Mouse (Mus musculus) cerebral cortex, adult 2 months (tissue): ENCODE measurements around the gene Olfr655.

Experiments
- WGBS: fragments of 180-500 bp; shearing (Covaris S2); methylation state at CpG from one replicate; pipeline ENCODE4 v1.1.7; 2018; 5-methylcytosine and 5-hydroxymethylcytosine counted together

Olfr655 gene

DNA sequence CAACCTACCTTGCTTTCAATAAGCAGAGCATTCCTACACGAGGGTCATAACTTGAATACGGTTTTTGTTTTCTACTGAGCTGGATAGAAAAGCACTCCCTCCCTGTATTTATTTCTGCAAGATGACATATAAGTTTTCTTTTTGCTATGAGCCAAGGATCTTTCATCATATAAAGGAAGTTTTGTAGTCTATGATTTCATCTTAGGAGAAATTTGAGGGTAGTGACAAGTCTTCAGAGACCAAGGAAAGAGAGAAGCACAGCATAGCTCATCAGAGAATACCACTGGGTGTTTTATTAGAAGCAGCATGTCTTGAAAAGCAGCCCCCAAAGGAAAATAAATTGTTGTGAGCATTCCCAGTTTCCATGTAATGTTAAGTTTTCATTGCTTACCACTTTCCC, at the start of gene Olfr655:
Gene Olfr655, minus strand, starts transcription at position 101 of the 400 bp plus-strand sequence.
- 82% methylated on average over 2 of the region's 2 CpGs for WGBS

DNA sequence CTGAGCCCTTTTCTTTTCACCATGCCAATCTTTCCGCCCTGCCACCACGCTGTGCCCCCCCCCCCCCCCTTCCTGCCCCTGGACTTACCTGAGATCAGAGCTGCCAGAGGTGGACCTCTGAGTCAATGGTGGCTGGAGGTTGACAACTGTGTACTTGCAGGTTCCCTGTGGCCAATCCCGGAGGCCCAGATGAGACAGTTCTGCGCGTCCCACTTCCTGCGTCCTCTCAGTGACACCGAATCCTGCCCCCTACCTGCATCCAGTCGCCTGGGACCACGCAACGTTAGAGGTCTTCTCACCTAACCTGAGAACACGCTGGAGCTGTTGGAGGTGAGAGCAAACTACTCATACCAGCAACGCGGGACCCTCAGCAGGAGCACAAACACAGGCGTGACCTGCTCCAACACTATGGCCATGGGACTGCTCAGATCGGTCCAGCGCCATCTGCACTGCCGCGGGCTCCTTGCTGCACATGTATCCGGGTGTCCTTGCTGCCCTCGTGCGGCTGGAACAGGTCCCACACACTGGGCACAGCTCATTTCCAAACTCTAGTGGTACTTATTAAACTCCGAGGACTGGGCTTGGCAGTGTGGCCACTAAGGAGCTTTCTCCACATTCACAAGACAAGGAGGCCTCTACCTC, 45.4 kb upstream of the Olfr655 start, which contains the start of gene Olfr658:
Gene Olfr658, minus strand, starts transcription at position 465 of the 642 bp plus-strand sequence.
- WGBS, result 26% methylated on average over 22 of the region's 22 CpGs

DNA sequence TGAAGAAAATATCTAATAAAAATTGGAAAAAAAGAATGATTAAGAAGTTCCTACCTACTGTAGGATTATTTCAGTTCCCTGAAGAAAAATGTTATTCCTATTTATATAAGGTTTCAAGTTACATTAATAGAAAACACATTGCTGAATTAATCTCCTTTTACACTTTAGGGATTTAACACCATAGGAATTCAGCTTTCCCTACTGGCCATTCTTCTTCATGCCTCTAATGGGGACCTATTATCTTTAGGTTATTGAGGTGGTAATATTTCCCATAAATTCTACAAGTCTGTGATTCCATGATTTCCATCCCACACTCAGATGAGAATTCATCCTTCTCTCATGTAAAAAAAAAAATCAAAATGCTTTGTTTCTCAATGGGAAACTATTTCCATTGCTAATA, 22.9 kb upstream of the Olfr655 start, which contains the start of gene Olfr657:
Gene Olfr657, plus strand, starts transcription at position 301 of the 400 bp plus-strand sequence.

DNA sequence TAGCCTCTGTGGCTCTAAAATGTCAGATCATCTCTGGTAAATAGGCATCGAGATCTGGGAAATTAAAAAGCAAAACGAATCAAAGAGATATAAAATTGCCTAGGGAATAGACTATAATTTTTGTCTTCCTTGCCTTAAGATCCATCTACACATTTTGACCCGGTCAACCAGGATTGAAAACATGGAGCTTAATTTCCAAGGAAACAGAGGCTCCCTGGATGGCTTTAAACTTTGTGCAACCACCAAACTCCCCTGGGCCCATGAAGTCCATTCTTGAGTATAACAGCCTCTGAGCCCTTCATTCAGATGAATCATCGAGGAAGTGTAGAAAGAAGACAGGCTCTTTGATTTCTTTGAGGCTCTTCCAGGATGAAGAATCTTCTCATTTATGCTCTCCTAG, 12.1 kb upstream of the Olfr655 start, which contains the start of gene Olfr656:
Gene Olfr656, plus strand, starts transcription at position 301 of the 400 bp plus-strand sequence.
- 78% methylated on average over 4 of the region's 4 CpGs for WGBS

DNA sequence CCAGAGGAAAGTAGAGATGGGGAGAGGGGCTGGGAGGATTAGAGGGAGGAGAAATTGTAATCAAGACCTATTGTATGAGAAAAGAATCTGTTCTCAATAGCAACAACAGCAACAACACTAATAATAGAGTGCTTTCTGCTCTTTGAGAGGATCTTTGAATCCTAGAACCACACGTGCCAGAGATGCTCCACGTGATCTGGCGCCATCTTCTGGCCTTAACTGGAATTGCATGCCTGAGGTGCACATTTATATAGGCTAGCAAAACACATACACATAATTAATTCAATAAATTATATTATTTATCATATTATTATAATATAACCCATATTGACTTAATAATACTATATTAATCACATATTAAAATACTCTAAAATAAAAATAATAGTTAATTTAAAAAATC, 1.6 kb upstream of the Olfr655 start:
- 4% methylated on average over 3 of the region's 3 CpGs for WGBS

DNA sequence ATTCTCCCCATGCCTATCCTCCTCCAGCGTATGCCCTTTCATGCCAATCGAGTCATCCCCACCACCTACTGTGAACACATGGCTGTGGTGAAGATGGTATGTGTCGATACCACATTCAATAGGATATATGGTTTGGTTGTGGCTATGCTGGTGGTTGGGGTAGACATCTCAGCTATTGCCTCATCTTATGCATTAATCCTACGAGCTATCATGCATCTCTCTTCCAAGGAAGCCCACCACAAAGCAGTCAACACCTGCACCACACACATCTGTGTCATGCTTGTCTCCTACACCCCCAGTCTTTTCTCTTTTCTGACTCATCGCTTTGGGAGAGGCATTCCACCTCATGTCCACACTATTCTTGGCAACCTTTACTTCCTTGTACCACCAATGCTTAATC, 13.3 kb downstream of the Olfr655 start:
- 84% methylated on average over 5 of the region's 5 CpGs for WGBS

DNA sequence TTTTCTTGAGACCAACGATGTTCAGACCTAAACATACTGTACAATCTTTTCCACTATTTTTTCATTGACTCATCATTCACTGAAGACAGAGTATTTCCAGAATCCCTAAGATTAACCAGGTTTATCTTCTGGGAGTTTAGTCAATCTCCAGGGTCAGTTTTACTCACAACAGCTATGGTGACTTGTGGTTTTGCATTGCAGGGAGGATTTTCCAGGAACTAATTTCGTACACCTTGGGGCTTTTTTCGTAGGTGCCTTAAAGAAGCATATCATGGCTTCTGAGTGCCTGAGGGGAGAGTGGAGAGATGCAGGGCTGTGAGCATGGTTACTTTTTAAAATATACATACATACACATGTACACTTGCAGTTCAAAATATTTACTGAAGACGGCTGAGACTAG, 14.9 kb downstream of the Olfr655 start, which contains the start of gene Olfr654:
Gene Olfr654, plus strand, starts transcription at position 301 of the 400 bp plus-strand sequence.
- 83% methylated on average over 4 of the region's 4 CpGs for WGBS

DNA sequence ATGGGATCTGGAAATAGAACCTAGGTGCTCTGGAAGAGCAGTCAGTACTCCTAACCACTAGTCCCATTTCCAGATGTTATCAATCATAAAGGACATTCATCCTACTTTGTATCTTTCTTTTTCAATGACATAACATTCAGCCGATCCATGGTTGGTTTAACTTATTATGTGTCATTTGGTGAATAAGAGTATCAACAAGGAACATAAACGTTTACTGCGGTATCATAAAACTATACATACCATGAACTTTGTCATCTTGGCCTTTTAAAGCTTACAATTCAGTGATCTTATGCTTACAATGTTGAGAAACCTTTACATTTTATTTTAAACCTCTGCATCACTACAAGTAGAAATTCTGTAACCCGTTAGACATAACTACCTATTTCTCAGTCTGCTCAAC, 20.1 kb downstream of the Olfr655 start:
- 91% methylated on average over 4 of the region's 4 CpGs for WGBS

DNA sequence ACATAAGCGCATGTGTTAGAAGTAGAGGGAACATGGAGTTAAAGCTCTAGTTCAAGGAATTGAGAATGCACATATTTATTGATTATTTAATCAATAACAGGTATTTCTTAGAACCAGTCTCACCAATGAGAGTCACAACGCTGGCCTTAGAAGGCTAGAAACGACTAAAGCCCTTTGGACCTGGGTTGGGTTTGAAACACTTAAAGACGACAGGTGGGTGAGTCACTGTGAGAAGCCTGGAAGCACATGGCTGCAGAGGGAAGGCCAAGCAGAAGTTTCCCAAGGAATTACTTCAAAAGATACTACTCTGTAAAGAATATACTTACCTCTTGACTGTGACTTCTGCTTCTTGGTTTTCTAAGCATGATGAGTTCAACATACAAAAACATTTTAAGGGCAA, 20.7 kb downstream of the Olfr655 start:
- 97% methylated on average over 4 of the region's 4 CpGs for WGBS

DNA sequence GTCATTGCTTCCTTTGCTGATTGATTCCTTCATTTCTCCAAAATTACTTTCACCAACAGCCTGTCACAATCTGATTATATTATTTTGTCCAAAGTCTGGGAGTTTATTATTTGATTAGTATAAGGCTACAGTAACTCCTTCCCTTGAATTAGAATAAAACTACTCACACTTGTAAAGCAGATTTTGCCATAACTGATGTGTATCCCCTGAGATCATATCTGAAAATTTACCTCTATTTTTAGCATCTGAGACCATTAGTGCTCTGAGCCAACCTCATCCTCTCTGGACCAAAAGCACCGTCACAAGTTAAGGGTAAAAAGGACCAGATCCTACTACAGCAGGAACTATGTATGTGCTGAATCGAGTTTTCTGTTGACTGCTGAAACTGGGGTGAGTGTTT, 24.6 kb downstream of the Olfr655 start, which contains the start of gene Olfr653:
Gene Olfr653, plus strand, starts transcription at position 301 of the 400 bp plus-strand sequence.
- 79% methylated on average over 2 of the region's 2 CpGs for WGBS

DNA sequence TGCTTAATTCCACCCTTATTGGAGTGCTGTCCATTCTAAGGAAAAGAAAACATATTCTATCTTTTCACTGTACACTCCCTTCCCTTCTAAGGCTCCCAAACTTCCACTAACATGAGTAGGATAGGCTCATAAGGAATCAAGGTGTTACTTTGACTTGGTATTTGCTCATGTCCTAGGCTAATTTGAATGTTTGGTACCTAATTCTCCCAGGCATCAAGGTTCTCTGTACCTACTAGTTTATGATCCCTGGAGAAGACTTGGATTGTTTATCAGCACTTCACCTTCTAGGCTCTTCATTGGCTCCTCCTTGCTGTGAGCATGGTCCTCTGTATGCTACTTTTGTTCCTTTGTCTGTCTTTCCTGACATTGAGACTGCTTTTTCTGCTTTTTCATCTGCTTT, 41.0 kb downstream of the Olfr655 start, which contains the start of gene Olfr652:
Gene Olfr652, plus strand, starts transcription at position 301 of the 400 bp plus-strand sequence.

DNA sequence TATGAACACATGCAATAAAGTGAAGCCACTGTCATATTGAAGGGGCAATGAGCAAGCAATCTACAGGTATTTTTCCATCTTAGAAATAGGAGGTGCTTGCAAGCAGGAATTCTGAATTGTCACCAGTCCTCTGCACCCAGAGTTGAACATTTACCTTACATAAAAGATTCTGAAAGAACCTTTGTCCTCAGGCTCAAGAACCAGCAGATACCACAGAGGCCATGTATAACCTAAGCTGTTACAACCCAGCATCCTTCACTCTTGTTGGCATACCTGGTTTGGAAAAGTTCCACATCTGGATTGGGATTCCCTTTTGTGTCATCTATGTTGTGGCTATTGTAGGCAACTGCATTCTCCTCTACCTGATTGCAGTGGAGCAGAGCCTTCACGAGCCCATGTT, 48.9 kb downstream of the Olfr655 start:
- 78% methylated on average over 1 of the region's 1 CpGs for WGBS

DNA sequence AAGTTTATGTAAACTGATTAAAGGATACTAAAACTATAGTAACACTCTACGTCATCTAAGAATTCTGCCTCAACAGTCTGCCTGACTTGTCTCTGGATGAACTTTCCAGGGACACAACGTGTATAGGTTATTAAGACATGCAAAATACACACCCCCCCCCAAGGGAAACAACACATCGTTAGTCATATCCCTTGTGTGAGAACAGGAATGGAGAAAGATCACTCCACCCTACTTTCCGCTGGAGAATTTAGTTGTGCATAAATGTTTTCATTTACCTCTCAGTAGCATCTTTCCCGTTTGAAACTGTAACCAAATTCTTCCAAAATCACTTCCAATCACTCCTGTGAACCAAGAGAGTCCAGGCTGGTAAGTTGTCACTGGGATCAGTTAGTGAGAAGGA, 51.7 kb downstream of the Olfr655 start, which contains the start of gene Olfr651:
Gene Olfr651, plus strand, starts transcription at position 301 of the 400 bp plus-strand sequence.
- 71% methylated on average over 5 of the region's 5 CpGs for WGBS
